Mouse (Mus musculus) kidney, embryonic 15.5 days (tissue): ENCODE measurements around the gene Ppp1r3c. TPM values are rescaled to one million over a fixed set of nuclear protein-coding genes. Genes with fewer than 3 reads are reported as not detected.
A peak's percentile ranks its signal among the peaks of the same experiment; 100 is the strongest.

ENCODE experiments used
- ATAC-seq: fragments of 200-750 bp; cut with Nextera tagmentation; replicated peaks from 2 replicates; pipeline ENCODE4 v1.8.0; 2017; ENCODE audit warnings: moderate TSS enrichment; ENCODE audit not compliant: low FRiP score
- H3K27ac ChIP-seq: fragments of 300-500 bp; sonication (generic); 2 replicates; pipeline ENCODE4 v1.5.1; 2015; ENCODE audit warnings: mild to moderate bottlenecking, inconsistent platforms
- H3K27me3 ChIP-seq: fragments of 300-500 bp; sonication (generic); 2 replicates; pipeline ENCODE4 v1.6.1; 2015; ENCODE audit warnings: inconsistent platforms
- H3K36me3 ChIP-seq: fragments of 300-500 bp; sonication (generic); 2 replicates; pipeline ENCODE4 v1.6.1; 2015; ENCODE audit warnings: inconsistent platforms
- H3K4me1 ChIP-seq: fragments of 300-500 bp; sonication (generic); 2 replicates; pipeline ENCODE4 v1.6.1; 2015; ENCODE audit warnings: inconsistent platforms
- H3K4me2 ChIP-seq: fragments of 300-500 bp; sonication (generic); 2 replicates; pipeline ENCODE4 v1.6.1; 2015; ENCODE audit warnings: moderate library complexity, mild to moderate bottlenecking, inconsistent platforms
- H3K4me3 ChIP-seq: fragments of 300-500 bp; sonication (generic); replicated peaks from 2 replicates; pipeline ENCODE4 v1.5.1; 2015; ENCODE audit warnings: mild to moderate bottlenecking, inconsistent platforms
- H3K9ac ChIP-seq: fragments of 300-500 bp; sonication (generic); 2 replicates; pipeline ENCODE4 v1.6.1; 2015; ENCODE audit warnings: mild to moderate bottlenecking, inconsistent platforms
- H3K9me3 ChIP-seq: fragments of 300-500 bp; sonication (generic); replicated peaks from 2 replicates; pipeline ENCODE4 v1.6.1; 2016; ENCODE audit warnings: inconsistent platforms
- WGBS: fragments of 180-500 bp; shearing (Covaris S2); methylation state at CpG from one replicate; pipeline ENCODE4 v1.1.7; 2015; ENCODE audit warnings: mixed read lengths; 5-methylcytosine and 5-hydroxymethylcytosine counted together
- polyA plus RNA-seq: library from polyadenylated mRNA; unstranded; fragments of >200 nt; fragmentation: Nextera tagmentation; extraction: Ambion mirVana; gene quantifications from 2 replicates; pipeline ENCODE4 v1.2.1, GENCODE M21; 2015

The Ppp1r3c gene
- polyA plus RNA-seq, 1 experiment from 2014 or later: 17.5 TPM

DNA sequence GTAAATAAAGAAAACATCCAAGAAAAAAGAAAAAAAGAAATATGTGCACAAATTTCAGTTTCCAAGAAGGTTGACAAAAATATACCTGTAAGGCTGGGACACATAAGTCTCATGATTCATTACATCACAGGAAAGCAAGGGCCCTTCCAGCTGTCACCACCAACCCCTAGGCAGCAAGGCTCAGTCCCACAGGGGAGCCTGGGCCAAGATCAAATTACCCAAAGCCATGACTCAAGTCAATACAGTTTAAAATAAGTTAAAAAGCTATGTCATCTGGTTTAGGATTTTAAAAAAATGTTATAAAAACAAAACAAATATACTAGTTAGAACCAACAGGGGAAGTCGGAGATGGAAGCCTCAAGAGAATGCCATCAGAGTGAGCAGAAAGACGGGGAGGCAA is 45.2 kb downstream of the Ppp1r3c start:
- ATAC-seq: no peak
- Histone ChIP-seq H3K4me1 (peaks cover 36% of the 10 kb centered on the region), H3K27ac (no peak overlapping the region), H3K36me3 (no peaks in the 10 kb centered on the region), H3K9ac (no peak overlapping the region), H3K9me3 (no peaks in the 10 kb centered on the region), H3K4me3 (no peak overlapping the region), H3K27me3 (no peaks in the 10 kb centered on the region), H3K4me2 (no peak overlapping the region)
- 85% methylated on average over 2 of the region's 2 CpGs for WGBS

- H3K4me2 ChIP-seq: no peak overlapping the region
- H3K27ac ChIP-seq: peak overlapping the region; percentile 97
- H3K9ac ChIP-seq: no peak overlapping the region
- 54% methylated on average over 5 of the region's 5 CpGs for WGBS
- no peaks in the 10 kb centered on the region for H3K9me3 ChIP-seq
- ATAC-seq: 0 out of 2 replicates have a peak, but pooled peaks have one; percentile 23
- H3K4me1 ChIP-seq: peaks cover 36% of the 10 kb centered on the region
- no peak overlapping the region for H3K4me3 ChIP-seq
- H3K36me3 ChIP-seq: no peaks in the 10 kb centered on the region
- H3K27me3 ChIP-seq: no peaks in the 10 kb centered on the region
Measured at GRCm38 (mm10) chr19:36689205-36689604, 47.2 kb downstream of the Ppp1r3c start.

DNA sequence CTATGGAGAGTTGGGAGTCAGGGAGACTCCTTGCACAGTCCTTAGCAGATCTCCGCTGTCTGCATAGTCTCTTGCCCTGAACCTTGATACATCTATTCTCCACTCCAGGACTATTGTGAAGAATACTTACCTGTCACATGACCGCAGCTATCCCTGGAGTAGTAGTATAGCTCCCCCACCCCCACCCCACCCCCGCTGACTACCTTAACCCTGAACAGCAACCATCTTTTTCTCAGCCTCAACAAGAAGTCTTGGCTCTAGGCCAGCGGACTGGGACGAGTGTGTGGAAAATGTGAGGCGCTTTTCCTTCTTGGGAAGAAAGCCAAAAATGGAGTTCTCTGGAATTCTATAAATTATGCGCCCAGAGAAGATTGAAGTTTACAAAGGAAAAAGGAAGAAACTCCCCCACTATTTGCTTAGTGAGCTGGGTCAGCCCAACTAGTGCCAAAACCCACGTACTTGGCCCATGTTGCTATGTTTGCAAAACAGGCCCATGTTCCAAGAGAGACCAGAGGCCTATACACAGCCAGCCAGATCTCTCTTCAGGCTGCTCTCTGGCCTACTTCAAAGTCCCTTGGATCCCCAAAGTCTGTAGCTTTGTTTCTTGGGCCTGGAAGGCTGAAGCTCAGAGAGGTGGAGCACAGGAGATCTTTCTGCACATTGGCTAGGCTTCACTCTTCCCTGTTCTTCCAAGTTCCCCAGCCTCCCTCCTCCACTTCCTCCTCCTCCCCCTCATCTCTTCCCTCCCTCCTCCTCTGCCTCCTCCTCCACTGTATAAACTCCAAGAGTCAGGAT is 48.4 kb downstream of the Ppp1r3c start:
- no peaks in the 10 kb centered on the region for H3K36me3 ChIP-seq
- ATAC-seq: peak; percentile 84
- peak overlapping the region; percentile 97 for H3K27ac ChIP-seq
- H3K27me3 ChIP-seq: no peaks in the 10 kb centered on the region
- H3K9me3 ChIP-seq: no peaks in the 10 kb centered on the region
- no peak overlapping the region for H3K4me2 ChIP-seq
- H3K9ac ChIP-seq: no peak overlapping the region
- H3K4me3 ChIP-seq: no peak overlapping the region
- WGBS: 46% methylated on average over 8 of the region's 8 CpGs
- peaks cover 36% of the 10 kb centered on the region for H3K4me1 ChIP-seq

DNA sequence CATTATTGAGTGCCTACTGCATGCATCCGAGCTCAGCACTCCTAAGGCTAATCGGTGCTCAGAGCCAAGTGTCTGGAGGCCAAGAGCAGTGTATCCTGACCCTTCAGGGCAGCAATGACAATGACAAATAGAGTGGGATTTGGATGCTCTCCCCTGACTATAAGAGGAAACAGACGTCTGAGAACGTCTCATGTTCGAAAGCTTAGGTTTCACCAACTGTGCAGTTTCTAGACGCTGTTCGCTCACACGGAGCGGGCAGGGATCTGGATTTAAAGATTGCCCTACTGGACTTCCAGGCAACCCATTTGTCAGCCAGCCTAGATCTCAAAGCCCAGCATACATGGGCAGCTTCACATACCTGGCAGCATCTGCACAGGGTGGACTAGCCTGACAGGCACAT is 49.4 kb downstream of the Ppp1r3c start:
- no peak overlapping the region for H3K9ac ChIP-seq
- no peaks in the 10 kb centered on the region for H3K36me3 ChIP-seq
- H3K27me3 ChIP-seq: no peaks in the 10 kb centered on the region
- 58% methylated on average over 9 of the region's 9 CpGs for WGBS
- H3K27ac ChIP-seq: peak overlapping the region; percentile 97; the same call in 1 of the 2 replicates
- no peak overlapping the region for H3K4me3 ChIP-seq
- no peaks in the 10 kb centered on the region for H3K9me3 ChIP-seq
- ATAC-seq: no peak
- H3K4me2 ChIP-seq: no peak overlapping the region
- H3K4me1 ChIP-seq: peaks cover 36% of the 10 kb centered on the region

- no peak overlapping the region for H3K4me2 ChIP-seq
- no peak for ATAC-seq
- H3K9ac ChIP-seq: no peak overlapping the region
- no peaks in the 10 kb centered on the region for H3K36me3 ChIP-seq
- 92% methylated on average over 11 of the region's 11 CpGs for WGBS
- H3K9me3 ChIP-seq: no peaks in the 10 kb centered on the region
- H3K4me1 ChIP-seq: peaks cover 38% of the 10 kb centered on the region
- no peak overlapping the region for H3K4me3 ChIP-seq
- H3K27me3 ChIP-seq: no peaks in the 10 kb centered on the region
- H3K27ac ChIP-seq: no peak overlapping the region
Measured at GRCm38 (mm10) chr19:36686016-36686415, 50.4 kb downstream of the Ppp1r3c start.

- H3K9ac ChIP-seq: no peak overlapping the region
- H3K36me3 ChIP-seq: no peaks in the 10 kb centered on the region
- no peak overlapping the region for H3K27ac ChIP-seq
- no peaks in the 10 kb centered on the region for H3K9me3 ChIP-seq
- no peak overlapping the region for H3K4me3 ChIP-seq
- H3K4me2 ChIP-seq: no peak overlapping the region
- no peaks in the 10 kb centered on the region for H3K27me3 ChIP-seq
- whole genome bisulfite sequencing: 60% methylated on average over 2 of the region's 2 CpGs
- ATAC-seq: no peak
- H3K4me1 ChIP-seq: peaks cover 39% of the 10 kb centered on the region
Measured at GRCm38 (mm10) chr19:36682560-36682959, 53.9 kb downstream of the Ppp1r3c start.

Other genes with a start within 250 kb of the Ppp1r3c start
- 2.2 and 2.9 TPM in 2 replicates for gene Hectd2, start 182.0 kb downstream of the Ppp1r3c start, polyA plus RNA-seq
- gene Tnks2, start 97.6 kb upstream of the Ppp1r3c start, polyA plus RNA-seq: 50.4 and 53.1 TPM in 2 replicates
- 6.7 and 7.2 TPM in 2 replicates for gene Fgfbp3, start 183.0 kb upstream of the Ppp1r3c start, polyA plus RNA-seq
- 11.0 and 11.1 TPM in 2 replicates for gene Btaf1, start 189.4 kb upstream of the Ppp1r3c start, polyA plus RNA-seq